Mouse (Mus musculus) brain, embryonic 14.5 days (tissue): ENCODE measurements around the gene Cux2. TPM values are rescaled to one million over a fixed set of nuclear protein-coding genes. Genes with fewer than 3 reads are reported as not detected.

ENCODE experiments used
- DNase-seq: peaks from one replicate; pipeline ENCODE4 v3.0.0-alpha.2; 2011; ENCODE audit warnings: low read depth
- CTCF ChIP-seq: fragments of 200-500 bp; IDR thresholded peaks from 2 replicates; pipeline ENCODE4 v1.5.1; 2012; ENCODE audit warnings: inconsistent platforms, mild to moderate bottlenecking, moderate library complexity, borderline replicate concordance; ENCODE audit not compliant: insufficient read depth, insufficient read length; ENCODE audit errors: extremely low read depth
- POLR2A ChIP-seq: fragments of 200-500 bp; IDR thresholded peaks from 2 replicates; pipeline ENCODE4 v1.6.1; 2012; ENCODE audit warnings: mild to moderate bottlenecking, inconsistent platforms, borderline replicate concordance; ENCODE audit not compliant: poor library complexity, insufficient read depth, insufficient read length, severe bottlenecking; ENCODE audit errors: extremely low read depth
- polyA plus RNA-seq: library from polyadenylated mRNA; depleted of rRNA; stranded (reverse); fragments of >200 nt; gene quantifications from 2 replicates; pipeline ENCODE4 v1.2.3, GENCODE M21; 2012

The Cux2 gene
- polyA plus RNA-seq, 1 experiment: 52.6 TPM

- DNase-seq: no peak
- TF ChIP-seq CTCF: peak; percentile 49; the same call in 1 of the 2 replicates
- TF ChIP-seq POLR2A: no peak
Observed at GRCm38 (mm10) chr5:122057622-122058021, 7.7 kb upstream of the Cux2 start.

GRCm38 (mm10) chr5:122056557-122056956 lies 6.7 kb upstream of the Cux2 start:
- DNase-seq: no peak
- TF ChIP-seq CTCF: no peak
- TF ChIP-seq POLR2A: no peak

GRCm38 (mm10) chr5:122054130-122054843 lies 4.4 kb upstream of the Cux2 start:
- TF ChIP-seq CTCF: no peak
- peak; percentile 90 for DNase-seq

- peak; percentile 75 for DNase-seq
Observed at GRCm38 (mm10) chr5:122053587-122053986, 3.7 kb upstream of the Cux2 start.

GRCm38 (mm10) chr5:122050832-122051105 lies 867 bp upstream of the Cux2 start:
- TF ChIP-seq POLR2A: no peak

More at GRCm38 (mm10) chr5:122053587-122053986, 3.7 kb upstream of the Cux2 start:
- TF ChIP-seq CTCF (no peak), POLR2A (no peak)

GRCm38 (mm10) chr5:122049664-122050016 lies 262 bp downstream of the Cux2 start:
- DNase-seq: peak; percentile 85
- TF ChIP-seq POLR2A (no peak), CTCF (no peak)

More at GRCm38 (mm10) chr5:122050832-122051105, 867 bp upstream of the Cux2 start:
- no peak for DNase-seq

GRCm38 (mm10) chr5:122048686-122049663 lies 927 bp downstream of the Cux2 start:
- DNase-seq: peak; percentile 81
- TF ChIP-seq POLR2A: no peak
- TF ChIP-seq CTCF: no peak

GRCm38 (mm10) chr5:122048252-122048651 lies 1.6 kb downstream of the Cux2 start:
- DNase-seq: peak; percentile 67
- TF ChIP-seq CTCF (no peak), POLR2A (no peak)

GRCm38 (mm10) chr5:122047791-122048190 lies 2.1 kb downstream of the Cux2 start:
- peak; percentile 45 for DNase-seq
- TF ChIP-seq POLR2A: no peak
- TF ChIP-seq CTCF: no peak

- TF ChIP-seq POLR2A (no peak), CTCF (no peak)
- no peak for DNase-seq
Observed at GRCm38 (mm10) chr5:122043567-122043966, 6.3 kb downstream of the Cux2 start.

GRCm38 (mm10) chr5:122035278-122035677 lies 14.6 kb downstream of the Cux2 start:
- TF ChIP-seq CTCF: no peak
- TF ChIP-seq POLR2A: no peak
- no peak for DNase-seq

GRCm38 (mm10) chr5:122033167-122033478 lies 16.8 kb downstream of the Cux2 start:
- TF ChIP-seq CTCF (no peak), POLR2A (no peak)
- DNase-seq: no peak
